Mouse (Mus musculus) kidney, adult 2 months (tissue): ENCODE data around the gene Zmiz1. TPM values are rescaled to one million over a fixed set of nuclear protein-coding genes. Genes with fewer than 3 reads are reported as not detected.
A peak's percentile ranks its signal among the peaks of the same experiment; 100 is the strongest.

ENCODE experiments used
- DNase-seq: peaks from one replicate; pipeline ENCODE4 v3.0.0; 2021
- H3K27ac ChIP-seq: fragments of 200-500 bp; 2 replicates; pipeline ENCODE4 v1.5.1; 2012; ENCODE audit warnings: low read depth, low read length, control low read depth, inconsistent platforms; ENCODE audit not compliant: insufficient read depth
- H3K27me3 ChIP-seq: fragments of 200-500 bp; replicated peaks from 2 replicates; pipeline ENCODE4 v1.6.1; 2012; ENCODE audit warnings: mild to moderate bottlenecking, moderate library complexity, low read length, inconsistent platforms; ENCODE audit not compliant: control insufficient read depth, insufficient read depth
- H3K36me3 ChIP-seq: fragments of 200-500 bp; 2 replicates; pipeline ENCODE4 v1.6.1; 2012; ENCODE audit warnings: mild to moderate bottlenecking, moderate library complexity, low read length, inconsistent platforms; ENCODE audit not compliant: control insufficient read depth, insufficient read depth
- H3K4me1 ChIP-seq: fragments of 200-500 bp; 2 replicates; pipeline ENCODE4 v1.6.1; 2011; ENCODE audit warnings: low read length; ENCODE audit not compliant: control insufficient read depth, insufficient read depth
- H3K4me3 ChIP-seq: fragments of 200-500 bp; 2 replicates; pipeline ENCODE4 v1.5.1; 2011; ENCODE audit warnings: mild to moderate bottlenecking, low read depth, low read length, control low read depth; ENCODE audit not compliant: insufficient read depth
- CTCF ChIP-seq: fragments of 200-500 bp; conservative IDR thresholded peaks from 2 replicates; pipeline ENCODE4 v1.5.1; 2011; ENCODE audit warnings: low read depth, mild to moderate bottlenecking, control low read depth, low read length, moderate library complexity, mixed read lengths; ENCODE audit not compliant: insufficient read depth, insufficient read length
- POLR2A ChIP-seq: fragments of 200-500 bp; IDR thresholded peaks from one replicate; pipeline ENCODE4 v1.6.1; 2011; ENCODE audit warnings: low read depth, low read length, control low read depth
- WGBS: fragments of 180-500 bp; shearing (Covaris S2); methylation state at CpG from one replicate; pipeline ENCODE4 v1.1.7; 2018; 5-methylcytosine and 5-hydroxymethylcytosine counted together
- polyA plus RNA-seq: library from polyadenylated mRNA; depleted of rRNA; stranded (reverse); fragments of >200 nt; gene quantifications from 2 replicates; pipeline ENCODE4 v1.2.3, GENCODE M21; 2012

The Zmiz1 gene
- polyA plus RNA-seq, 1 experiment = 42.6 TPM

GRCm38 (mm10) chr14:25695059-25695458 is 236.1 kb downstream of the Zmiz1 start:
- DNase-seq = no peak
- peak overlapping the region; percentile 71 for H3K4me3 ChIP-seq
- 36% methylated on average over 6 of the region's 6 CpGs for WGBS
- TF ChIP-seq POLR2A (no peak), CTCF (no peak)
- H3K4me1 ChIP-seq = peaks cover 16% of the 10 kb centered on the region; the same call in 1 of the 2 replicates
- H3K27ac ChIP-seq = no peak overlapping the region
- no peaks in the 10 kb centered on the region for H3K36me3 ChIP-seq
- no peaks in the 10 kb centered on the region for H3K27me3 ChIP-seq

- no peak for TF ChIP-seq CTCF
- no peak for TF ChIP-seq POLR2A
- Histone ChIP-seq H3K4me3 (no peak overlapping the region), H3K27ac (no peak overlapping the region), H3K36me3 (no peaks in the 10 kb centered on the region), H3K4me1 (peaks cover 16% of the 10 kb centered on the region; the same call in 1 of the 2 replicates), H3K27me3 (no peaks in the 10 kb centered on the region)
- 54% methylated on average over 2 of the region's 2 CpGs for WGBS
- no peak for DNase-seq
These were observed 237.4 kb downstream of the Zmiz1 start for GRCm38 (mm10) chr14:25696356-25696755.

GRCm38 (mm10) chr14:25701986-25702385 is 243.0 kb downstream of the Zmiz1 start:
- Histone ChIP-seq H3K27ac (no peak overlapping the region), H3K27me3 (no peaks in the 10 kb centered on the region), H3K4me3 (no peak overlapping the region), H3K4me1 (no peaks in the 10 kb centered on the region), H3K36me3 (no peaks in the 10 kb centered on the region)
- no peak for DNase-seq
- TF ChIP-seq POLR2A = no peak
- TF ChIP-seq CTCF = peak; percentile 52

GRCm38 (mm10) chr14:25707691-25708181 is 248.8 kb downstream of the Zmiz1 start:
- DNase-seq = peak; percentile 65
- WGBS = 49% methylated on average over 5 of the region's 5 CpGs

GRCm38 (mm10) chr14:25708451-25708850 is 249.5 kb downstream of the Zmiz1 start:
- H3K27ac ChIP-seq = peak overlapping the region; percentile 43; the same call in 1 of the 2 replicates
- WGBS = 62% methylated on average over 4 of the region's 4 CpGs
- TF ChIP-seq POLR2A = no peak
- TF ChIP-seq CTCF = no peak
- no peaks in the 10 kb centered on the region for H3K27me3 ChIP-seq
- H3K4me3 ChIP-seq = no peak overlapping the region
- no peaks in the 10 kb centered on the region for H3K36me3 ChIP-seq
- H3K4me1 ChIP-seq = no peaks in the 10 kb centered on the region
- DNase-seq = peak; percentile 72

More at GRCm38 (mm10) chr14:25707691-25708181, 248.8 kb downstream of the Zmiz1 start:
- Histone ChIP-seq H3K4me3 (no peak overlapping the region), H3K27ac (peak overlapping the region; percentile 43; the same call in 1 of the 2 replicates), H3K27me3 (no peaks in the 10 kb centered on the region), H3K4me1 (no peaks in the 10 kb centered on the region), H3K36me3 (no peaks in the 10 kb centered on the region)
- TF ChIP-seq POLR2A = no peak
- peak; percentile 75 for TF ChIP-seq CTCF

- TF ChIP-seq CTCF (no peak), POLR2A (no peak)
- no peak for DNase-seq
- H3K27ac ChIP-seq = no peak overlapping the region
- WGBS = 100% methylated on average over 2 of the region's 2 CpGs
- H3K4me3 ChIP-seq = no peak overlapping the region
- H3K27me3 ChIP-seq = no peaks in the 10 kb centered on the region
- H3K4me1 ChIP-seq = no peaks in the 10 kb centered on the region
- H3K36me3 ChIP-seq = no peaks in the 10 kb centered on the region
These were observed 249.9 kb downstream of the Zmiz1 start for GRCm38 (mm10) chr14:25708917-25709316.

GRCm38 (mm10) chr14:25710073-25710472 is 251.1 kb downstream of the Zmiz1 start:
- H3K27ac ChIP-seq = no peak overlapping the region
- no peak for TF ChIP-seq POLR2A
- no peak for TF ChIP-seq CTCF
- H3K36me3 ChIP-seq = no peaks in the 10 kb centered on the region
- 80% methylated on average over 4 of the region's 4 CpGs for WGBS
- DNase-seq = no peak
- H3K4me3 ChIP-seq = no peak overlapping the region
- no peaks in the 10 kb centered on the region for H3K4me1 ChIP-seq
- no peaks in the 10 kb centered on the region for H3K27me3 ChIP-seq
